Mouse (Mus musculus): Measurements from ENCODE around the gene Tmem135. TPM values are rescaled to one million over a fixed set of nuclear protein-coding genes. Genes with fewer than 3 reads are reported as not detected.

Gene Tmem135
- total RNA-seq, 2 experiments from 2014 or later = 57.9 to 77.5 TPM

GRCm38 (mm10) chr7:89231200-89231790 lies 172.7 kb downstream of the Tmem135 start:
- DNase-seq (ENCODE audit: low spot score in 2 of 2) = no peak
- intact Hi-C loops (cut with DNase I) = no loop called here

GRCm38 (mm10) chr7:89222609-89223008 lies 181.4 kb downstream of the Tmem135 start:
- intact Hi-C loops (cut with DNase I) = no loop called here

GRCm38 (mm10) chr7:89216628-89217027 lies 187.4 kb downstream of the Tmem135 start:
- intact Hi-C loops (cut with DNase I) = no loop called here
- no peak for DNase-seq (ENCODE audit: low spot score in 2 of 2)

More at GRCm38 (mm10) chr7:89222609-89223008, 181.4 kb downstream of the Tmem135 start:
- DNase-seq (ENCODE audit: low spot score in 2 of 2) = no peak

- intact Hi-C loops (cut with DNase I) = no loop called here
- DNase-seq (ENCODE audit: low spot score in 2 of 2) = no peak
These were observed 187.9 kb downstream of the Tmem135 start for GRCm38 (mm10) chr7:89216118-89216517.

- intact Hi-C loops (cut with DNase I) = no loop called here
These were observed 188.3 kb downstream of the Tmem135 start for GRCm38 (mm10) chr7:89215714-89216113.

GRCm38 (mm10) chr7:89210506-89210905 lies 193.5 kb downstream of the Tmem135 start:
- intact Hi-C loops (cut with DNase I) = no loop called here
- no peak for DNase-seq (ENCODE audit: low spot score in 2 of 2)

More at GRCm38 (mm10) chr7:89215714-89216113, 188.3 kb downstream of the Tmem135 start:
- DNase-seq (ENCODE audit: low spot score in 2 of 2) = no peak

GRCm38 (mm10) chr7:89206165-89206564 lies 197.9 kb downstream of the Tmem135 start:
- DNase-seq (ENCODE audit: low spot score in 2 of 2) = no peak
- intact Hi-C loops (cut with DNase I) = no loop called here

- intact Hi-C loops (cut with DNase I) = no loop called here
- no peak for DNase-seq (ENCODE audit: low spot score in 2 of 2)
These were observed 198.6 kb downstream of the Tmem135 start for GRCm38 (mm10) chr7:89205402-89205801.

- no peak for DNase-seq (ENCODE audit: low spot score in 2 of 2)
- intact Hi-C loops (cut with DNase I) = no loop called here
These were observed 200.9 kb downstream of the Tmem135 start for GRCm38 (mm10) chr7:89203144-89203543.

GRCm38 (mm10) chr7:89201954-89202353 lies 202.1 kb downstream of the Tmem135 start:
- no peak for DNase-seq (ENCODE audit: low spot score in 2 of 2)
- intact Hi-C loops (cut with DNase I) = no loop called here

- no peak for DNase-seq (ENCODE audit: low spot score in 2 of 2)
- intact Hi-C loops (cut with DNase I) = no loop called here
These were observed 205.5 kb downstream of the Tmem135 start for GRCm38 (mm10) chr7:89198499-89198898.

GRCm38 (mm10) chr7:89193459-89193858 lies 210.6 kb downstream of the Tmem135 start:
- intact Hi-C loops (cut with DNase I) = no loop called here
- no peak for DNase-seq (ENCODE audit: low spot score in 2 of 2)

- intact Hi-C loops (cut with DNase I) = no loop called here
- DNase-seq (ENCODE audit: low spot score in 2 of 2) = no peak
These were observed 220.1 kb downstream of the Tmem135 start for GRCm38 (mm10) chr7:89183928-89184327.

GRCm38 (mm10) chr7:89182943-89183342 lies 221.1 kb downstream of the Tmem135 start:
- intact Hi-C loops (cut with DNase I) = no loop called here
- DNase-seq (ENCODE audit: low spot score in 2 of 2) = no peak

- no peak for DNase-seq (ENCODE audit: low spot score in 2 of 2)
- intact Hi-C loops (cut with DNase I) = no loop called here
These were observed 222.7 kb downstream of the Tmem135 start for GRCm38 (mm10) chr7:89181285-89181684.

- peak; percentile 46 to 60 for DNase-seq (ENCODE audit: low spot score in 2 of 2)
- intact Hi-C loops (cut with DNase I) = no loop called here
These were observed 225.4 kb downstream of the Tmem135 start for GRCm38 (mm10) chr7:89178601-89179000.

- no peak for DNase-seq (ENCODE audit: low spot score in 2 of 2)
- intact Hi-C loops (cut with DNase I) = no loop called here
These were observed 226.1 kb downstream of the Tmem135 start for GRCm38 (mm10) chr7:89177926-89178325.

- intact Hi-C loops (cut with DNase I) = no loop called here
- no peak for DNase-seq (ENCODE audit: low spot score in 2 of 2)
These were observed 229.6 kb downstream of the Tmem135 start for GRCm38 (mm10) chr7:89174430-89174829.

- intact Hi-C loops (cut with DNase I) = no loop called here
- DNase-seq (ENCODE audit: low spot score in 2 of 2) = no peak
These were observed 231.0 kb downstream of the Tmem135 start for GRCm38 (mm10) chr7:89173018-89173417.

- intact Hi-C loops (cut with DNase I) = no loop called here
- no peak for DNase-seq (ENCODE audit: low spot score in 2 of 2)
These were observed 232.1 kb downstream of the Tmem135 start for GRCm38 (mm10) chr7:89171790-89172467.

- peak; percentile 65 to 67 for DNase-seq (ENCODE audit: low spot score in 2 of 2)
- intact Hi-C loops (cut with DNase I) = loop anchor here (2.0 kb wide), 1 partner anchor 250 kb away; no protein-coding TSS in a partner anchor
These were observed 235.4 kb downstream of the Tmem135 start for GRCm38 (mm10) chr7:89168606-89169005.
